Mouse (Mus musculus) midbrain, embryonic 12.5 days (tissue): ENCODE measurements around the gene Hcls1. TPM values are rescaled to one million over a fixed set of nuclear protein-coding genes. Genes with fewer than 3 reads are reported as not detected.

ENCODE experiments used
- ATAC-seq: fragments of 200-750 bp; cut with Nextera tagmentation; 2 replicates; pipeline ENCODE4 v1.8.0; 2017; ENCODE audit warnings: low read depth, moderate TSS enrichment, moderate library complexity; ENCODE audit not compliant: low FRiP score
- H3K27ac ChIP-seq: fragments of 300-500 bp; sonication (generic); replicated peaks from 2 replicates; pipeline ENCODE4 v1.5.1; 2016; ENCODE audit warnings: mild to moderate bottlenecking
- H3K27me3 ChIP-seq: fragments of 300-500 bp; sonication (generic); 2 replicates; pipeline ENCODE4 v1.6.1; 2016; ENCODE audit warnings: mild to moderate bottlenecking
- H3K36me3 ChIP-seq: fragments of 300-500 bp; sonication (generic); 2 replicates; pipeline ENCODE4 v1.6.1; 2016
- H3K4me1 ChIP-seq: fragments of 300-500 bp; sonication (generic); 2 replicates; pipeline ENCODE4 v1.6.1; 2016
- H3K4me2 ChIP-seq: fragments of 300-500 bp; sonication (generic); replicated peaks from 2 replicates; pipeline ENCODE4 v1.6.1; 2016; ENCODE audit warnings: mild to moderate bottlenecking, moderate library complexity
- H3K4me3 ChIP-seq: fragments of 300-500 bp; sonication (generic); 2 replicates; pipeline ENCODE4 v1.5.1; 2016; ENCODE audit warnings: mild to moderate bottlenecking
- H3K9ac ChIP-seq: fragments of 300-500 bp; sonication (generic); replicated peaks from 2 replicates; pipeline ENCODE4 v1.6.1; 2016; ENCODE audit warnings: mild to moderate bottlenecking, moderate library complexity
- H3K9me3 ChIP-seq: fragments of 300-500 bp; sonication (generic); 2 replicates; pipeline ENCODE4 v1.6.1; 2016; ENCODE audit warnings: mild to moderate bottlenecking
- WGBS: fragments of 180-500 bp; shearing (Covaris S2); methylation state at CpG from one replicate; pipeline ENCODE4 v1.1.7; 2016; 5-methylcytosine and 5-hydroxymethylcytosine counted together
- polyA plus RNA-seq: library from polyadenylated mRNA; unstranded; fragments of >200 nt; fragmentation: Nextera tagmentation; extraction: Ambion mirVana; gene quantifications from 2 replicates; pipeline ENCODE4 v1.2.1, GENCODE M21; 2016

The Hcls1 gene
- polyA plus RNA-seq = 2.6 and 3.5 TPM in 2 replicates

GRCm38 (mm10) chr16:36934841-36935620 lies at the start of gene Hcls1:
TSS of gene Hcls1 (plus strand) at chr16:36934983.
- Histone ChIP-seq H3K9ac (no peak within 1 kb of the TSS), H3K36me3 (peaks cover 28% of the 10 kb centered on the region), H3K9me3 (no peaks in the 10 kb centered on the region), H3K4me3 (no peak within 1 kb of the TSS), H3K4me2 (no peak within 1 kb of the TSS), H3K27me3 (no peaks in the 10 kb centered on the region), H3K4me1 (no peaks in the 10 kb centered on the region), H3K27ac (no peak within 1 kb of the TSS)
- 83% methylated on average over 7 of the region's 7 CpGs for WGBS
- no peak for ATAC-seq

- no peak for ATAC-seq
- Histone ChIP-seq H3K36me3 (peaks cover 26% of the 10 kb centered on the region), H3K4me3 (no peak overlapping the region), H3K4me2 (no peak overlapping the region), H3K4me1 (peaks cover 9% of the 10 kb centered on the region), H3K9ac (no peak overlapping the region), H3K9me3 (no peaks in the 10 kb centered on the region), H3K27ac (no peak overlapping the region), H3K27me3 (no peaks in the 10 kb centered on the region)
- 84% methylated on average over 11 of the region's 11 CpGs for WGBS
Observed at GRCm38 (mm10) chr16:36885912-36886311, 48.9 kb upstream of the Hcls1 start.

GRCm38 (mm10) chr16:36887546-36887945 lies 47.2 kb upstream of the Hcls1 start:
- no peak for ATAC-seq
- Histone ChIP-seq H3K36me3 (peaks cover 38% of the 10 kb centered on the region), H3K27me3 (no peaks in the 10 kb centered on the region), H3K4me1 (peaks cover 8% of the 10 kb centered on the region), H3K9me3 (no peaks in the 10 kb centered on the region), H3K4me2 (no peak overlapping the region), H3K27ac (no peak overlapping the region), H3K4me3 (no peak overlapping the region), H3K9ac (no peak overlapping the region)
- 87% methylated on average over 5 of the region's 5 CpGs for WGBS

GRCm38 (mm10) chr16:36890559-36890958 lies 44.2 kb upstream of the Hcls1 start:
- no peaks in the 10 kb centered on the region for H3K4me1 ChIP-seq
- H3K27ac ChIP-seq = no peak overlapping the region
- H3K27me3 ChIP-seq = no peaks in the 10 kb centered on the region
- H3K36me3 ChIP-seq = peaks cover 59% of the 10 kb centered on the region
- no peak overlapping the region for H3K4me3 ChIP-seq
- no peak overlapping the region for H3K9ac ChIP-seq
- WGBS = 99% methylated on average over 3 of the region's 3 CpGs
- ATAC-seq = no peak
- H3K9me3 ChIP-seq = no peaks in the 10 kb centered on the region
- no peak overlapping the region for H3K4me2 ChIP-seq

- H3K36me3 ChIP-seq = peaks cover 60% of the 10 kb centered on the region
- WGBS = 98% methylated on average over 4 of the region's 4 CpGs
Observed at GRCm38 (mm10) chr16:36891415-36891814, 43.4 kb upstream of the Hcls1 start.

GRCm38 (mm10) chr16:36893317-36893716 lies 41.5 kb upstream of the Hcls1 start:
- no peak overlapping the region for H3K9ac ChIP-seq
- no peak overlapping the region for H3K4me3 ChIP-seq
- no peak overlapping the region for H3K27ac ChIP-seq
- peaks cover 67% of the 10 kb centered on the region for H3K36me3 ChIP-seq
- no peaks in the 10 kb centered on the region for H3K4me1 ChIP-seq
- no peak for ATAC-seq
- WGBS = 90% methylated on average over 10 of the region's 10 CpGs
- no peaks in the 10 kb centered on the region for H3K27me3 ChIP-seq
- no peaks in the 10 kb centered on the region for H3K9me3 ChIP-seq
- H3K4me2 ChIP-seq = no peak overlapping the region

More at GRCm38 (mm10) chr16:36891415-36891814, 43.4 kb upstream of the Hcls1 start:
- no peak for ATAC-seq
- no peak overlapping the region for H3K9ac ChIP-seq
- H3K4me1 ChIP-seq = no peaks in the 10 kb centered on the region
- no peaks in the 10 kb centered on the region for H3K27me3 ChIP-seq
- no peak overlapping the region for H3K4me2 ChIP-seq
- no peak overlapping the region for H3K27ac ChIP-seq
- H3K9me3 ChIP-seq = no peaks in the 10 kb centered on the region
- H3K4me3 ChIP-seq = no peak overlapping the region

GRCm38 (mm10) chr16:36896712-36897111 lies 38.1 kb upstream of the Hcls1 start:
- no peak overlapping the region for H3K9ac ChIP-seq
- peaks cover 69% of the 10 kb centered on the region for H3K36me3 ChIP-seq
- WGBS = 93% methylated on average over 6 of the region's 6 CpGs
- no peak overlapping the region for H3K4me3 ChIP-seq
- H3K9me3 ChIP-seq = no peaks in the 10 kb centered on the region
- H3K4me2 ChIP-seq = no peak overlapping the region
- H3K4me1 ChIP-seq = no peaks in the 10 kb centered on the region
- ATAC-seq = no peak
- no peak overlapping the region for H3K27ac ChIP-seq
- H3K27me3 ChIP-seq = no peaks in the 10 kb centered on the region

- Histone ChIP-seq H3K9ac (no peak overlapping the region), H3K36me3 (peaks cover 53% of the 10 kb centered on the region)
- WGBS = 89% methylated on average over 5 of the region's 5 CpGs
Observed at GRCm38 (mm10) chr16:36903156-36903555, 31.6 kb upstream of the Hcls1 start.

GRCm38 (mm10) chr16:36911909-36912308 lies 22.9 kb upstream of the Hcls1 start:
- Histone ChIP-seq H3K36me3 (peaks cover 75% of the 10 kb centered on the region), H3K4me2 (no peak overlapping the region), H3K27me3 (no peaks in the 10 kb centered on the region), H3K9me3 (no peaks in the 10 kb centered on the region), H3K27ac (no peak overlapping the region), H3K4me1 (no peaks in the 10 kb centered on the region), H3K9ac (no peak overlapping the region), H3K4me3 (no peak overlapping the region)
- WGBS = 92% methylated on average over 10 of the region's 10 CpGs
- ATAC-seq = no peak

More at GRCm38 (mm10) chr16:36903156-36903555, 31.6 kb upstream of the Hcls1 start:
- no peak overlapping the region for H3K4me2 ChIP-seq
- no peaks in the 10 kb centered on the region for H3K27me3 ChIP-seq
- H3K27ac ChIP-seq = no peak overlapping the region
- ATAC-seq = no peak
- no peaks in the 10 kb centered on the region for H3K9me3 ChIP-seq
- H3K4me3 ChIP-seq = no peak overlapping the region
- no peaks in the 10 kb centered on the region for H3K4me1 ChIP-seq

- H3K9me3 ChIP-seq = no peaks in the 10 kb centered on the region
- no peaks in the 10 kb centered on the region for H3K27me3 ChIP-seq
- H3K27ac ChIP-seq = no peak overlapping the region
- peaks cover 77% of the 10 kb centered on the region for H3K36me3 ChIP-seq
- H3K4me3 ChIP-seq = no peak overlapping the region
- 93% methylated on average over 13 of the region's 13 CpGs for WGBS
- H3K4me1 ChIP-seq = no peaks in the 10 kb centered on the region
- H3K9ac ChIP-seq = no peak overlapping the region
- ATAC-seq = no peak
- H3K4me2 ChIP-seq = no peak overlapping the region
Observed at GRCm38 (mm10) chr16:36912311-36912710, 22.5 kb upstream of the Hcls1 start.

- Histone ChIP-seq H3K9ac (no peak overlapping the region), H3K4me1 (no peaks in the 10 kb centered on the region), H3K36me3 (peaks cover 81% of the 10 kb centered on the region), H3K4me2 (no peak overlapping the region), H3K9me3 (no peaks in the 10 kb centered on the region), H3K27ac (no peak overlapping the region), H3K27me3 (no peaks in the 10 kb centered on the region), H3K4me3 (no peak overlapping the region)
- no peak for ATAC-seq
- 92% methylated on average over 5 of the region's 5 CpGs for WGBS
Observed at GRCm38 (mm10) chr16:36914195-36914594, 20.6 kb upstream of the Hcls1 start.

GRCm38 (mm10) chr16:36918505-36918904 lies 16.3 kb upstream of the Hcls1 start:
- no peak overlapping the region for H3K4me3 ChIP-seq
- H3K27me3 ChIP-seq = no peaks in the 10 kb centered on the region
- no peaks in the 10 kb centered on the region for H3K4me1 ChIP-seq
- no peak overlapping the region for H3K4me2 ChIP-seq
- H3K36me3 ChIP-seq = peaks cover 68% of the 10 kb centered on the region
- H3K27ac ChIP-seq = no peak overlapping the region
- 89% methylated on average over 10 of the region's 10 CpGs for WGBS
- no peak for ATAC-seq
- H3K9ac ChIP-seq = no peak overlapping the region
- no peaks in the 10 kb centered on the region for H3K9me3 ChIP-seq
